Mouse (Mus musculus) testis, postnatal 10 days (tissue): Measurements from ENCODE around the gene Camta1.
A peak's percentile ranks its signal among the peaks of the same experiment; 100 is the strongest.

Experiments used
- DNase-seq: peaks from one replicate; pipeline ENCODE4 v3.0.0; 2021; ENCODE audit warnings: low spot score

Camta1 gene

DNA sequence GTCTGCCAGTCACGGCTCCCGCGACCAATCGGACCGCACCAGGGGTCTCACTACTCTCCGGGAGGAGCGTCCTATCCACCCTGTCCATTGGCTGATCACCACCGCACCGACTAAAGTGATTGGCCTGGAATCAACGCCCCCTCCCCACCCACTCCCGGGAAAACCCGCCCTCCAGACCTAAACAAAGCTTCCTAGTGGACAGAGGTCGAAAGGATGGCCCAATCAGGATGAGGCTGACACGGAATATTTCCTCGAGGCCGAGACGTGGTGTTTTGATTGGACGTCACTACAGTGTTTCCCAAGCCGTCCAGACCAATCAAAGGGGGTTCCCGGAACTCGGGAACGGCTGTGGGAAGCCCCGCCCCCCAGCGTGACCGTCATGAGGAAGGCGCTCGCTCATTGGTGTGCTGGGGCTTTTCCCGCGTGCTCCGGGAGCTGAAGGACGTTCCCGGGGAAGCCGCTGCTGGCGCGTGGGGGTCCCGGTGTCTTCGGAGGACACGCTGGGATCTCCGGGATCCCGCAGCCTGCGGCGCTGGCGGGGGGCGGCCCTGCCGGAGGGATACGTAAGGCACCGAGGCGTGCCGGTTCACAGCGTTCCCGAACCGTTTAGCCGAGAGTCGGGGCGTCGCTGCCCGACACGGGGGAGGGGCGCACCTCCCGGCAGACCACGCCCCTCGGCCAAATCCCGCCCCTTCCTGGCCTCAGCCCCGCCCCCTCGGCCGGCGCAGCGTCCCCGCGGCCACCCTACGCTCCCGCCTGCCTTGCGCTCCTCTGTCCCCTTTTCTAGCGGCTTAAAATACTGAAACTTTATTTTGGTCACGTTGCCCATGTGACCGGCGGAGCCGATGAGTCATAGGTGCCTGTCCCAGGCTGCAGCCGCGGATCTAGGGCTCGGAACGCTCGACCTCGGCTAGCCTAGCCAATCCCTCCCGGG, at the start of gene Camta1:
Camta1 (minus strand) TSS at position 71 of the 934 bp plus-strand sequence.
- DNase-seq: peak; percentile 99

- DNase-seq: no peak
Observed at GRCm38 (mm10) chr4:151908809-151909208, 47.1 kb upstream of the Camta1 start.

- no peak for DNase-seq
Observed at GRCm38 (mm10) chr4:151907577-151908343, 46.1 kb upstream of the Camta1 start.

GRCm38 (mm10) chr4:151905621-151906020, 43.9 kb upstream of the Camta1 start:
- DNase-seq: no peak

DNA sequence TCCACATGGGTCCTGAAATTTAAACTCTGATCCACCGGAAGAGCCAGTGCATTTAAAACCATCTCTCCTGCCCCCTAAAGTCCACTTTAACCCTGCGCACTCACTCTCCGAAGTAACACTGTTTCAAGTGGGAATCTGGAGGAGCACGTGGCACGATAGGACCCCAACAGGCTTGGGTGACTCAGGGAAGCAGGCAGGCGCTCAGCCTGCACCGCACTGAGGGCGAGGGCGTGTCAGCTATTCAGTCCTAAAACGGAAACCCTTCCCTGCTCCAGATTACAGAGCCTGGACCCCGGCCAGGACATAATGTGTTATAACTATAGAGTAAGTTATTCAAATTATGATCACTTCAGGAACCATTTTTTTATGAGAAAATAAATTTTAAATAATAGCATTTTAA, 42.4 kb upstream of the Camta1 start:
- DNase-seq: no peak

- DNase-seq: peak; percentile 80
Observed at GRCm38 (mm10) chr4:151902689-151903241, 41.1 kb upstream of the Camta1 start.

- DNase-seq: no peak
Observed at GRCm38 (mm10) chr4:151902046-151902688, 40.5 kb upstream of the Camta1 start.

DNA sequence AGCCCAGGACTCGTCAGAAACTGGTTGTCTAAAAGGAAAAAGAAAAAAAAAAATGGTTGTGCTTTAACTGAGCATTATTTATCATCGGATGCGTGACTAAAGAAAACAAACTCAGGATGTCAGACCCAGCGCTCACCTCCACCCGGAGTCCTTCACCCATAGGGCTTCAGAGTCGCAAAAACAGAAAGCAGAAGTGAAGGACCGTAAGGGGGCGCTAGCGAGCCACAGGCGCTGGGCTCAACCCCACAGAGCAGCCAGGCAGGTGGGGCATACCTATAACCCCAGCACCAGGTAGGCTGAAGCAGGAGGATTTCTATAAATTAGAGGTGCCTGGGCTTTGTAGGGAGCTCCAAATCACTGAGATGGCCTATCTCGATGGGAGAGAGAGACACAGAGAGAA, 39.7 kb upstream of the Camta1 start:
- peak; percentile 68 for DNase-seq

- no peak for DNase-seq
Observed at GRCm38 (mm10) chr4:151900735-151901134, 39.1 kb upstream of the Camta1 start.

GRCm38 (mm10) chr4:151899707-151900384, 38.2 kb upstream of the Camta1 start:
- DNase-seq: no peak

- DNase-seq: no peak
Observed at GRCm38 (mm10) chr4:151898600-151899245, 37.0 kb upstream of the Camta1 start.

GRCm38 (mm10) chr4:151897069-151897617, 35.5 kb upstream of the Camta1 start:
- no peak for DNase-seq

- no peak for DNase-seq
Observed at GRCm38 (mm10) chr4:151895624-151896023, 33.9 kb upstream of the Camta1 start.

DNA sequence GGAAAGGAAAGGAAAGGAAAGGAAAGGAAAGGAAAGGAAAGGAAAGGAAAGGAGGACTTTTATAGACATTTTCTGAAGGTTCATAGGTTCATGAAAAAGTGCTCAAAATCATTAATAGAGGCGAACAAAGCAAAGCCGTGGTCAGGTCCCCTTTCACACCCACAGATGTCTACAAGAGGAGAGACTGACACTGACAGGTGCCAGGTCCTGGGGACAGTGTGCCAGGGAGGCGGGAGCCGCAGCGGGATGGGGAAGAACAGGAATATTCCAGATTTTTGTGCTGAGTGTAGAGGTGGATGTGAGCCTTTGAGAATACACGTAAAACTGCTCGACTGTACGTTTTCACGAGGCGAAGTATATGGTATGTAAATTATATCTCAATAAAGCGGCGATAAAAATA, 33.2 kb upstream of the Camta1 start:
- DNase-seq: no peak

- DNase-seq: no peak
Observed at GRCm38 (mm10) chr4:151893241-151893640, 31.6 kb upstream of the Camta1 start.

DNA sequence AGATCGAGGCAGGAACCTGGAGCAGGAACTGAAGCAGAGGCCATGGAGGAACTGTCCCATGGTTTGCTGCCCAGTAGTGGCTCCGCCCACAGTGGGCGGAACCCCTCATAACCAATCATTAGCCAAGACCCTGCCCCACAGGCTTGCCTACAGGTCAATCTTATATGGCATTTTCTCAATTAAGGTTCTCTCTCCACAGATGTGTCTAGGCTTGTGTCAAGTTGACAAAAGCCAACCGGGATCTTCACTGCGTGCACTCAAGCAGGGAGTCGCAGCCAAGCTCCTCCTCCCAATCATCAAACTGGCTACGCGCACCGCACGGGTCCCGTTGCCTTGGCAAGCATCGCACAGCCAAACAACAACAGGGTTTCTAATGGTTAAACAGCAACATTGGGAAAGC, 19.9 kb upstream of the Camta1 start:
- DNase-seq: no peak

GRCm38 (mm10) chr4:151880044-151880690, 18.5 kb upstream of the Camta1 start:
- no peak for DNase-seq

DNA sequence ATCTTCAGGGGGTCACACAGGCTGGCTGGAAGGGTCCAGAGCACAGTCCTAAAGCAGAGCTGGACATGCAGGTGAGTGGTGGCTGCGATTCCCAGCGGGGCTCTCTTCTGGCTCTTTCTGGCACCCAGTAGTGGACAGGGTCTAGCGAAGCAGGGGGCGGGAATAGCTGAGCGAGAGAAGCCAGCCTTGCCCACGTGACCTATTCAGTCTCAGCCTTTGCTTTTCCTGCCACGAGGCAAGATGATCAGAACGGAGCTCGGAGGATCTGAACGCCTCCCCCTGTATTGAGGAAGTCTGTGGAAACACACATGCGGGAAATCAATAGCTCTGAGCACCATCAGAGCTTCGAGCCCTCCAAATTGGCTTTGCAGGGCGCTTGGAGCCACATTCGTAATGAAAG, 14.7 kb upstream of the Camta1 start:
- no peak for DNase-seq

GRCm38 (mm10) chr4:151863511-151863910, 1.8 kb upstream of the Camta1 start:
- DNase-seq: no peak

DNA sequence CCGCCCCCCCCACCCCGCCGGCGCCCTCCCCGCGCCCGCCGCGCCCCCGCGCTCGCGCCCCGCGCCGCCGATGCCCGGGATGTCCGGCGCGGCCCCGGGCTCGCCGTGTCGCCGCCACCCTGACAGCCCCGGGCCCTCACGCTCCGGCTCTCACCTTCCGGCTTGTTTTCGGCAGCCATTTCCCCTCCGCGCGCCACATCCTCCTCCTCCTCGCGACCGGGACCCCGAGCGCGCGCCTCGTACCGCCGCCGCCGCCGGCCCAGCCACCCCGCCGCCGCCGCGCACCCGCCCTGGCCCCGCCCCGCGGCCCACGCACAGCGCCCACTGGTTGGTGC, 238 bp downstream of the Camta1 start:
- no peak for DNase-seq
